Mouse (Mus musculus): ENCODE results near the gene Dnajc12.
"Not testable (repeated sequence)": the region's sequence is repeated elsewhere in the genome, so short reads cannot be mapped to it uniquely, and the experiment has no call there.

Dnajc12 gene

GRCm38 (mm10) chr10:63382372-63383279 lies at the start of gene Dnajc12:
Gene Dnajc12 (plus strand): TSS chr10:63382443.
- DNase-seq (ENCODE audit: low spot score in 2 of 2): peak; percentile 84 to 90

GRCm38 (mm10) chr10:63336901-63337300 lies 45.3 kb upstream of the Dnajc12 start:
- DNase-seq (ENCODE audit: low spot score in 2 of 2): no peak

- DNase-seq (ENCODE audit: low spot score in 2 of 2): no peak
Measured at GRCm38 (mm10) chr10:63337326-63337725, 44.9 kb upstream of the Dnajc12 start.

- DNase-seq (ENCODE audit: low spot score in 2 of 2): peak; percentile 53 to 64
Measured at GRCm38 (mm10) chr10:63337951-63338836, 44.0 kb upstream of the Dnajc12 start.

- DNase-seq (ENCODE audit: low spot score in 2 of 2): peak; percentile 91 to 92
Measured at GRCm38 (mm10) chr10:63338914-63339643, 43.2 kb upstream of the Dnajc12 start.

- no peak for DNase-seq (ENCODE audit: low spot score in 2 of 2)
Measured at GRCm38 (mm10) chr10:63341351-63341750, 40.9 kb upstream of the Dnajc12 start.

- DNase-seq (ENCODE audit: low spot score in 2 of 2): no peak
Measured at GRCm38 (mm10) chr10:63344751-63345150, 37.5 kb upstream of the Dnajc12 start.

GRCm38 (mm10) chr10:63348291-63348690 lies 34.0 kb upstream of the Dnajc12 start:
- DNase-seq (ENCODE audit: low spot score in 2 of 2): no peak

GRCm38 (mm10) chr10:63350666-63351065 lies 31.6 kb upstream of the Dnajc12 start:
- DNase-seq (ENCODE audit: low spot score in 2 of 2): no peak

- not testable (repeated sequence) for DNase-seq (ENCODE audit: low spot score in 2 of 2)
Measured at GRCm38 (mm10) chr10:63351099-63351498, 31.1 kb upstream of the Dnajc12 start.

- no peak for DNase-seq (ENCODE audit: low spot score in 2 of 2)
Measured at GRCm38 (mm10) chr10:63352111-63352510, 30.1 kb upstream of the Dnajc12 start.

GRCm38 (mm10) chr10:63360502-63360901 lies 21.7 kb upstream of the Dnajc12 start:
- no peak for DNase-seq (ENCODE audit: low spot score in 2 of 2)

- DNase-seq (ENCODE audit: low spot score in 2 of 2): no peak
Measured at GRCm38 (mm10) chr10:63365918-63366455, 16.3 kb upstream of the Dnajc12 start.

- no peak for DNase-seq (ENCODE audit: low spot score in 2 of 2)
Measured at GRCm38 (mm10) chr10:63367386-63367785, 14.9 kb upstream of the Dnajc12 start.

- DNase-seq (ENCODE audit: low spot score in 2 of 2): no peak
Measured at GRCm38 (mm10) chr10:63368041-63368440, 14.2 kb upstream of the Dnajc12 start.

- no peak for DNase-seq (ENCODE audit: low spot score in 2 of 2)
Measured at GRCm38 (mm10) chr10:63376303-63376702, 5.9 kb upstream of the Dnajc12 start.

- DNase-seq (ENCODE audit: low spot score in 2 of 2): peak; percentile 31 to 60
Measured at GRCm38 (mm10) chr10:63377468-63377867, 4.8 kb upstream of the Dnajc12 start.

- no peak for DNase-seq (ENCODE audit: low spot score in 2 of 2)
Measured at GRCm38 (mm10) chr10:63378948-63379680, 3.1 kb upstream of the Dnajc12 start.

GRCm38 (mm10) chr10:63381498-63382280 lies 554 bp upstream of the Dnajc12 start, which contains the start of gene Sirt1:
Gene Sirt1 (minus strand): TSS chr10:63381704.
- peak; percentile 5 to 7 for DNase-seq (ENCODE audit: low spot score in 2 of 2)

GRCm38 (mm10) chr10:63385897-63386296 lies 3.7 kb downstream of the Dnajc12 start:
- DNase-seq (ENCODE audit: low spot score in 2 of 2): not testable (repeated sequence)

Measured in spleen, postnatal 36 days (tissue).